Mouse (Mus musculus): ENCODE measurements around the gene LTO1. TPM values are rescaled to one million over a fixed set of nuclear protein-coding genes. Genes with fewer than 3 reads are reported as not detected.
A peak's percentile ranks its signal among the peaks of the same experiment; 100 is the strongest.
"Not testable (repeated sequence)": the region's sequence is repeated elsewhere in the genome, so short reads cannot be mapped to it uniquely, and the experiment has no call there.

Gene LTO1
- polyA plus RNA-seq, 2 experiments = 6.7 to 11.7 TPM

- no peak for TF ChIP-seq CTCF (IDR thresholded peaks at IDR 0.05; ENCODE audit: low read depth)
- TF ChIP-seq EP300 (IDR thresholded peaks at IDR 0.05; ENCODE audit: low read depth) = no peak
- Histone ChIP-seq H3K4me3 (ENCODE audit: insufficient read depth in 1 of 2, low read depth in 2 of 2, low read length in 2 of 2) (no peak overlapping the region), H3K4me2 (ENCODE audit: low read depth) (no peak overlapping the region), H3K27ac (no peak overlapping the region), H3K27me3 (ENCODE audit: control insufficient read depth, insufficient read depth, low read length) (no peaks in the 10 kb centered on the region), H3K36me3 (replicated peaks; ENCODE audit: control insufficient read depth, insufficient read depth, low read depth) (no peaks in the 10 kb centered on the region), H3K9ac (replicated peaks) (no peak overlapping the region), H3K4me1 (replicated peaks; ENCODE audit: control insufficient read depth in 2 of 2, insufficient read depth in 2 of 2, low read length in 1 of 2) (peaks cover 0 to 3% of the 10 kb centered on the region in 2 experiments; a peak in 2 of 4 replicates), H3K9me3 (ENCODE audit: control insufficient read depth, low read length) (no peaks in the 10 kb centered on the region)
- WGBS (ENCODE audit: insufficient replicate concordance) = 58% methylated on average over 4 of the region's 4 CpGs
- DNase-seq (ENCODE audit: low read depth in 3 of 3, low spot score in 3 of 3) (no peak), ATAC-seq (ENCODE audit: insufficient read depth) (no peak)
Observed at GRCm38 (mm10) chr7:144874226-144874625, 40.7 kb upstream of the LTO1 start.

GRCm38 (mm10) chr7:144878401-144878800 lies 36.5 kb upstream of the LTO1 start:
- H3K27me3 ChIP-seq (ENCODE audit: control insufficient read depth, insufficient read depth, low read length) = no peaks in the 10 kb centered on the region
- no peak for DNase-seq (ENCODE audit: low read depth in 3 of 3, low spot score in 3 of 3)

GRCm38 (mm10) chr7:144883106-144883505 lies 31.8 kb upstream of the LTO1 start:
- H3K4me2 ChIP-seq (ENCODE audit: low read depth) = no peak overlapping the region
- no peaks in the 10 kb centered on the region for H3K4me1 ChIP-seq (replicated peaks; ENCODE audit: control insufficient read depth in 2 of 2, insufficient read depth in 2 of 2, low read length in 1 of 2)
- TF ChIP-seq EP300 (IDR thresholded peaks at IDR 0.05; ENCODE audit: low read depth) (no peak), CTCF (IDR thresholded peaks at IDR 0.05; ENCODE audit: low read depth) (no peak)
- no peak overlapping the region for H3K9ac ChIP-seq (replicated peaks)
- H3K4me3 ChIP-seq (ENCODE audit: insufficient read depth in 1 of 2, low read depth in 2 of 2, low read length in 2 of 2) = no peak overlapping the region
- H3K9me3 ChIP-seq (ENCODE audit: control insufficient read depth, low read length) = no peaks in the 10 kb centered on the region
- no peaks in the 10 kb centered on the region for H3K27me3 ChIP-seq (ENCODE audit: control insufficient read depth, insufficient read depth, low read length)
- DNase-seq (ENCODE audit: low read depth in 3 of 3, low spot score in 3 of 3) = no peak
- no peak overlapping the region for H3K27ac ChIP-seq
- H3K36me3 ChIP-seq (replicated peaks; ENCODE audit: control insufficient read depth, insufficient read depth, low read depth) = no peaks in the 10 kb centered on the region
- WGBS (ENCODE audit: insufficient replicate concordance) = 50% methylated on average over 2 of the region's 2 CpGs
- ATAC-seq (ENCODE audit: insufficient read depth) = no peak

More at GRCm38 (mm10) chr7:144878401-144878800, 36.5 kb upstream of the LTO1 start:
- no peaks in the 10 kb centered on the region for H3K36me3 ChIP-seq (replicated peaks; ENCODE audit: control insufficient read depth, insufficient read depth, low read depth)
- 90% methylated on average over 1 of the region's 1 CpGs for WGBS (ENCODE audit: insufficient replicate concordance)
- H3K9ac ChIP-seq (replicated peaks) = no peak overlapping the region
- no peak overlapping the region for H3K4me3 ChIP-seq (ENCODE audit: insufficient read depth in 1 of 2, low read depth in 2 of 2, low read length in 2 of 2)
- H3K4me1 ChIP-seq (replicated peaks; ENCODE audit: control insufficient read depth in 2 of 2, insufficient read depth in 2 of 2, low read length in 1 of 2) = no peaks in the 10 kb centered on the region
- TF ChIP-seq EP300 (IDR thresholded peaks at IDR 0.05; ENCODE audit: low read depth) (no peak), CTCF (IDR thresholded peaks at IDR 0.05; ENCODE audit: low read depth) (no peak)
- H3K9me3 ChIP-seq (ENCODE audit: control insufficient read depth, low read length) = no peaks in the 10 kb centered on the region
- H3K4me2 ChIP-seq (ENCODE audit: low read depth) = no peak overlapping the region
- H3K27ac ChIP-seq = no peak overlapping the region
- no peak for ATAC-seq (ENCODE audit: insufficient read depth)

GRCm38 (mm10) chr7:144887672-144888071 lies 27.2 kb upstream of the LTO1 start:
- H3K4me3 ChIP-seq (ENCODE audit: insufficient read depth in 1 of 2, low read depth in 2 of 2, low read length in 2 of 2) = no peak overlapping the region
- DNase-seq (ENCODE audit: low read depth in 3 of 3, low spot score in 3 of 3) (no peak), ATAC-seq (ENCODE audit: insufficient read depth) (no peak)
- no peaks in the 10 kb centered on the region for H3K4me1 ChIP-seq (replicated peaks; ENCODE audit: control insufficient read depth in 2 of 2, insufficient read depth in 2 of 2, low read length in 1 of 2)
- no peaks in the 10 kb centered on the region for H3K36me3 ChIP-seq (replicated peaks; ENCODE audit: control insufficient read depth, insufficient read depth, low read depth)
- no peak overlapping the region for H3K9ac ChIP-seq (replicated peaks)
- H3K4me2 ChIP-seq (ENCODE audit: low read depth) = no peak overlapping the region
- peak; percentile 38 for TF ChIP-seq CTCF (IDR thresholded peaks at IDR 0.05; ENCODE audit: low read depth)
- no peak for TF ChIP-seq EP300 (IDR thresholded peaks at IDR 0.05; ENCODE audit: low read depth)
- H3K9me3 ChIP-seq (ENCODE audit: control insufficient read depth, low read length) = no peaks in the 10 kb centered on the region
- H3K27ac ChIP-seq = no peak overlapping the region
- peaks cover 11% of the 10 kb centered on the region for H3K27me3 ChIP-seq (ENCODE audit: control insufficient read depth, insufficient read depth, low read length)
- 40% methylated on average over 2 of the region's 2 CpGs for WGBS (ENCODE audit: insufficient replicate concordance)

- Histone ChIP-seq H3K4me2 (ENCODE audit: low read depth) (no peak overlapping the region), H3K27ac (no peak overlapping the region), H3K4me3 (ENCODE audit: insufficient read depth in 1 of 2, low read depth in 2 of 2, low read length in 2 of 2) (no peak overlapping the region), H3K36me3 (replicated peaks; ENCODE audit: control insufficient read depth, insufficient read depth, low read depth) (no peaks in the 10 kb centered on the region), H3K9me3 (ENCODE audit: control insufficient read depth, low read length) (no peaks in the 10 kb centered on the region), H3K4me1 (replicated peaks; ENCODE audit: control insufficient read depth in 2 of 2, insufficient read depth in 2 of 2, low read length in 1 of 2) (no peaks in the 10 kb centered on the region), H3K9ac (replicated peaks) (no peak overlapping the region), H3K27me3 (ENCODE audit: control insufficient read depth, insufficient read depth, low read length) (peaks cover 11% of the 10 kb centered on the region)
- ATAC-seq (ENCODE audit: insufficient read depth) (no peak), DNase-seq (ENCODE audit: low read depth in 3 of 3, low spot score in 3 of 3) (no peak)
- WGBS (ENCODE audit: insufficient replicate concordance) = 11% methylated on average over 18 of the region's 18 CpGs
- no peak for TF ChIP-seq CTCF (IDR thresholded peaks at IDR 0.05; ENCODE audit: low read depth)
- TF ChIP-seq EP300 (IDR thresholded peaks at IDR 0.05; ENCODE audit: low read depth) = no peak
Observed at GRCm38 (mm10) chr7:144888564-144889299, 26.2 kb upstream of the LTO1 start.

GRCm38 (mm10) chr7:144890661-144891060 lies 24.2 kb upstream of the LTO1 start:
- H3K9ac ChIP-seq (replicated peaks); ATAC-seq (ENCODE audit: insufficient read depth); H3K27ac ChIP-seq; H3K4me3 ChIP-seq (ENCODE audit: insufficient read depth in 1 of 2, low read depth in 2 of 2, low read length in 2 of 2); H3K9me3 ChIP-seq (ENCODE audit: control insufficient read depth, low read length); DNase-seq (ENCODE audit: low read depth in 3 of 3, low spot score in 3 of 3); H3K4me1 ChIP-seq (replicated peaks; ENCODE audit: control insufficient read depth in 2 of 2, insufficient read depth in 2 of 2, low read length in 1 of 2); H3K36me3 ChIP-seq (replicated peaks; ENCODE audit: control insufficient read depth, insufficient read depth, low read depth); H3K4me2 ChIP-seq (ENCODE audit: low read depth): not testable (repeated sequence)
- peaks cover 24% of the 10 kb centered on the region for H3K27me3 ChIP-seq (ENCODE audit: control insufficient read depth, insufficient read depth, low read length)
- WGBS (ENCODE audit: insufficient replicate concordance) = 67% methylated on average over 1 of the region's 1 CpGs
